Mouse (Mus musculus) ES-E14 (cell line): ENCODE measurements around the gene Hpn. TPM values are rescaled to one million over a fixed set of nuclear protein-coding genes. Genes with fewer than 3 reads are reported as not detected.

Source experiments
- DNase-seq: peaks from one replicate; pipeline ENCODE4 v3.0.0-alpha.2; 2013; ENCODE audit warnings: low read depth, low spot score
- H3K27ac ChIP-seq: 2 replicates; pipeline ENCODE4 v1.5.1; 2012; ENCODE audit warnings: low read depth, mild to moderate bottlenecking, low read length, moderate library complexity, mixed read lengths; ENCODE audit not compliant: poor library complexity, insufficient read depth, severe bottlenecking
- H3K36me3 ChIP-seq: 2 replicates; pipeline ENCODE4 v1.6.1; 2012; ENCODE audit warnings: mild to moderate bottlenecking, low read length, moderate library complexity, mixed read lengths; ENCODE audit not compliant: control insufficient read depth, poor library complexity, insufficient read depth, severe bottlenecking
- H3K4me1 ChIP-seq, 2 experiments: fragments of 150-350 bp in 1 of 2; sonication (generic) in 1 of 2; 2 replicates each; pipeline ENCODE4 v1.6.1; 2012; ENCODE audit warnings: low read length in 2 of 2, mild to moderate bottlenecking in 1 of 2, mixed read lengths in 1 of 2; ENCODE audit not compliant: control insufficient read depth in 2 of 2, insufficient read depth in 2 of 2, poor library complexity in 1 of 2
- H3K4me3 ChIP-seq, 2 experiments: fragments of 150-350 bp in 1 of 2; sonication (generic) in 1 of 2; 2 replicates each; pipeline ENCODE4 v1.5.1; 2012; ENCODE audit warnings: low read length in 2 of 2, low read depth in 1 of 2, mild to moderate bottlenecking in 1 of 2, mixed read lengths in 1 of 2; ENCODE audit not compliant: insufficient read depth in 1 of 2, poor library complexity in 1 of 2, severe bottlenecking in 1 of 2
- H3K9ac ChIP-seq: 2 replicates; pipeline ENCODE4 v1.6.1; 2012; ENCODE audit warnings: low read depth, mild to moderate bottlenecking, low read length, mixed read lengths; ENCODE audit not compliant: poor library complexity, insufficient read depth, severe bottlenecking
- H3K9me3 ChIP-seq: fragments of 150-350 bp; sonication (generic); 2 replicates; pipeline ENCODE4 v1.6.1; 2012; ENCODE audit warnings: low read depth, mild to moderate bottlenecking, low read length; ENCODE audit not compliant: control insufficient read depth, insufficient read depth
- CHD2 ChIP-seq: IDR thresholded peaks from 2 replicates; pipeline ENCODE4 v1.6.1; 2014; ENCODE audit warnings: mild to moderate bottlenecking, low read depth, low read length, inconsistent platforms
- HCFC1 ChIP-seq: IDR thresholded peaks from 2 replicates; pipeline ENCODE4 v1.6.1; 2012; ENCODE audit warnings: low read length, inconsistent platforms, borderline replicate concordance; ENCODE audit not compliant: insufficient read depth
- MAFK ChIP-seq: IDR thresholded peaks from 2 replicates; pipeline ENCODE4 v1.6.1; 2014; ENCODE audit warnings: mild to moderate bottlenecking, low read depth, low read length, inconsistent platforms; ENCODE audit not compliant: insufficient read depth
- ZC3H11A ChIP-seq: IDR thresholded peaks from 2 replicates; pipeline ENCODE4 v1.6.1; 2012; ENCODE audit warnings: low read depth, mild to moderate bottlenecking, inconsistent platforms, low read length, borderline replicate concordance
- ZNF384 ChIP-seq: IDR thresholded peaks from 2 replicates; pipeline ENCODE4 v1.6.1; 2012; ENCODE audit warnings: low read depth, low read length, inconsistent platforms
- in situ Hi-C, 2 experiments: fragments of 600-800 bp; cut with MboI; formaldehyde crosslinking; loops; one replicate each; pipeline ENCODE4 v1.15.1; 2025; ENCODE audit warnings: low sequenced_read_pairs in 2 of 2, inconsistent platforms in 1 of 2; ENCODE audit not compliant: unreplicated experiment in 2 of 2
- total RNA-seq: library from RNA; depleted of rRNA; stranded (reverse); fragments of 300-350 nt; gene quantifications from 2 replicates; pipeline ENCODE4 v1.2.3, GENCODE M21; 2012

The Hpn gene
- total RNA-seq, 1 experiment: 14.5 TPM

DNA sequence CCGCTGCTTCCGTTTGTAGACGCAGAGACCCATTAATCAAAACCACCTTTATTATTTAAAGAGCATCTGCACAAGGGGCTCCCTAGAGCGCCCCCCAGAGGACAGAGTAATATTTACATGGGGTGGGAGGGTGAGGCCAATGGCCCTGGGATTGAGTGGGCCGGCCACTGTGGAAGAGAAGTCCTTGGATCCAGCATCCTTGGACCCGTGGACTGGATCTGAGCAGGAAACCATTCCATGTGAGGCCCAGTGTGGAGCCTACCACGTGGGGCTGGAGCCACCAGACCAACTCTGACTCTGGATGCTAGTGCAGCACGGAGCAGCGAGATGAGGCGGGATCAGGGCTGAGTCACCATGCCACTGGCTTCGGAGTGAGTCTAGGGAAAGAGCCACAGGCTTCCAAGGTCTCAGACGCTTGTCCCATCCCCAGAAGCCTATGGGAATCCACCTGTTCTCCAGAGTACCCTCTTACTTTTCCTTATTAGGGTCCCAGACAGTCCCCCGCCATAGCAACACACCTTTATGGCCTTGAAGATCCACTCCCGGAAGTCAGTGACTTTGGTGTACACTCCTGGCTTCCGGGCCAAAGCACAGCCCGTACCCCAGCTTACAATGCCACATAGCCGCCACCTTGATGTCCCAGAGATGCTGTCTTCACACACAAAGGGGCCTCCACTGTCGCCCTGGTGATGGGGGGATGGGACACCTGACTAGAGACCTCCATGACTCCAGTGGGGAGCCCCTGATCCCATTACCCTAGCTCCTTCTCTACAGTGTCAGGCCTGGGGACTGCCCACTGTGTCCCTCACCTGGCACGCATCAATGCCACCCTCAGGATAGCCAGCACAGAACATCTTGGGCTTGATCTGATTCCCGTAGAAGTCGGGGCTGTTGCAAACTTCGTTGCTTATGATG lies 16.1 kb downstream of the Hpn start:
- no peak overlapping the region for H3K4me3 ChIP-seq
- DNase-seq: peak; percentile 57
- TF ChIP-seq ZNF384: no peak
- no peak for TF ChIP-seq CHD2
- no peak for TF ChIP-seq ZC3H11A
- no peak for TF ChIP-seq MAFK
- no peak for TF ChIP-seq HCFC1
- H3K36me3 ChIP-seq: no peaks in the 10 kb centered on the region
- H3K4me1 ChIP-seq: peaks cover 0 to 5% of the 10 kb centered on the region in 2 experiments; a peak in 2 of 4 replicates
- H3K27ac ChIP-seq: no peak overlapping the region
- H3K9ac ChIP-seq: no peak overlapping the region
- in situ Hi-C loops: no loop called here
- H3K9me3 ChIP-seq: no peaks in the 10 kb centered on the region

- DNase-seq: peak; percentile 91
- no peaks in the 10 kb centered on the region for H3K9me3 ChIP-seq
- in situ Hi-C loops: no loop called here
- H3K9ac ChIP-seq: no peak overlapping the region; the same call in 1 of the 2 replicates
- TF ChIP-seq ZC3H11A: peak; percentile 75
- no peak for TF ChIP-seq CHD2
- peak overlapping the region; percentile 46 to 48; a peak in 3 of 4 replicates for H3K4me3 ChIP-seq
- peaks cover 0 to 2% of the 10 kb centered on the region in 2 experiments; a peak in 2 of 4 replicates for H3K4me1 ChIP-seq
- H3K27ac ChIP-seq: no peak overlapping the region
- H3K36me3 ChIP-seq: no peaks in the 10 kb centered on the region
Measured at GRCm38 (mm10) chr7:31097583-31098248, 17.4 kb downstream of the Hpn start.

DNA sequence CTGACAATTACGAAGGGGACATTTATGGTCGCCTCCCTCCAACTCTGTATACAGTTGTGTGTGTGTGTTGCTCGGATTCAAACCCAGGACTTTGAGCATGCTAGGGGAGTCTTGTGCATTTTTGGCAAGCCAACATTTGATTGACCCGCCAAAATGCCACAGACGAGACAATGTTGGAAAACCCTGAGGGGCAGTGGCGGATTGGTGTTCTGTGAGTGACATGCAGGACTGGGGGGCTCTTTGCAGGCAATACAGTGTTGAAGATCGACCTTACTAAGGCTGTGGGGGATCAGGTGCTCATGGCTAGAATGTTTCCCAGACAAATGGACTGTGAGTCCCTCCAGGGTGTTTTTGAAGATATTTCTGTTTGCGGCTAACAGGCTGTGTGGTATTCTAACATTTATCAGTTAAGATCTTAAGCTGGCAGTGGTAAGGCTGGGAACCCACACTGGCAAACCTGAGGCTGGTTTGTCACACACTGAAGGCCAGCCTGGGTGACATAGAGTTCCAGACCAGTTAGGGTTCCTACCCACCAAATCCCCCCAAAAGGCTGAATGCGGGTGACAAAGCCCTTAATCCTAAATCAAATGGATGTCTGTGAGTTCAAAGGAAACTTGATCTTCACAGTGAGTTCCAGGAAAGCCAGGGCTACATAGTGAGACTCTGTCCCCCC lies 18.1 kb downstream of the Hpn start:
- no peaks in the 10 kb centered on the region for H3K36me3 ChIP-seq
- H3K27ac ChIP-seq: no peak overlapping the region
- no peaks in the 10 kb centered on the region for H3K9me3 ChIP-seq
- no peak for DNase-seq
- H3K4me3 ChIP-seq: no peak overlapping the region
- in situ Hi-C loops: no loop called here
- TF ChIP-seq ZC3H11A (no peak), CHD2 (no peak), MAFK (no peak), HCFC1 (no peak), ZNF384 (no peak)
- peaks cover 0 to 2% of the 10 kb centered on the region in 2 experiments; a peak in 2 of 4 replicates for H3K4me1 ChIP-seq
- H3K9ac ChIP-seq: no peak overlapping the region

DNA sequence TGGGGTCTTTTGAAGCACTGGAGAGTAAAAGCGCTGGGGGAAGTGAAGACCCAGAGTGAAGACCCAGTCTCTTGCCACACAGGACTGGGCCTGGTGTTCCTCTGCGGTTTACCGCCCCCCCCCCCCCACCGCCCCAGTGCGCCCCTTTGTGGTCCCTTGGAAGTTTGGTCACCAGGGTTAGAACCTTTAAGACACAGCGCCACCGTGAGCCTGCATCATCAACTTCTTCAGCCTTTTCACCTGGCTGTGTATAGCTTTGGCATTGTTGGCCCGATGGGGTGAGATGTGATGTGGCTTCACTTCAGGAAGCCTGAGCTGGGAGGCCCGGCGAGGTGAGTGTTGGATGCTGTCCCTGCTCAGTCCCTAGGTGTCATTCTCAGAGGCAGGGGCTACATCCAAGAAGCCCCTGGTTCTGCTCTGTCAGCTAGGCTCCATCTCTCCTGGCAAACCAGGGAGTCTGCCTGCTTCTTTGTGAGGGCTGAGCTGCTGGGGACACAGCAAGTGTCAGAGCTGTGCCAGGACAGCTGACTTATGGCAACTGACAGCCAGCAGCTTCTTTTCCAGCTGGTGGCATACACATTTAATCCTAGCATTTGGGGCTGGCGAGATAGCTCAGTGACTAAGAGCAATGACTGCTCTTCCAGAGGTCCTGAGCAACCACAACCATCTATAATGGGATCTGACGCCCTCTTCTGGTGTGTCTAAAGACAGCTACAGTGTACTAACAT lies 20.2 kb downstream of the Hpn start:
- Histone ChIP-seq H3K9ac (no peak overlapping the region), H3K9me3 (no peaks in the 10 kb centered on the region), H3K4me1 (peaks cover 0 to 2% of the 10 kb centered on the region in 2 experiments; a peak in 2 of 4 replicates), H3K27ac (no peak overlapping the region; the same call in 1 of the 2 replicates), H3K36me3 (no peaks in the 10 kb centered on the region), H3K4me3 (no peak overlapping the region)
- no peak for DNase-seq
- in situ Hi-C loops: no loop called here
- TF ChIP-seq ZC3H11A (no peak), HCFC1 (no peak)
